Mouse (Mus musculus): ENCODE results near the gene Tns2. TPM values are rescaled to one million over a fixed set of nuclear protein-coding genes. Genes with fewer than 3 reads are reported as not detected.

Tns2 gene
- polyA plus RNA-seq, 2 experiments = 66.3 to 114 TPM

GRCm38 (mm10) chr15:102103371-102103946 is 3.2 kb downstream of the Tns2 start:
- peak overlapping the region; percentile 64 for H3K9ac ChIP-seq (ENCODE audit: low read depth, low read length, severe bottlenecking)
- no peaks in the 10 kb centered on the region for H3K9me3 ChIP-seq (ENCODE audit: control insufficient read depth, low read length)
- H3K4me1 ChIP-seq (ENCODE audit: control insufficient read depth, insufficient read depth, low read length) = peaks cover 66% of the 10 kb centered on the region
- ATAC-seq (ENCODE audit: low FRiP score, low read depth) (no peak), DNase-seq (ENCODE audit: low spot score) (peak; percentile 39)
- WGBS = 5% methylated on average over 13 of the region's 14 CpGs
- TF ChIP-seq POLR2A (IDR thresholded peaks at IDR 0.05; ENCODE audit: borderline replicate concordance, extremely low read depth, insufficient read depth, insufficient read length) = no peak
- no peaks in the 10 kb centered on the region for H3K27me3 ChIP-seq (ENCODE audit: control insufficient read depth, insufficient read depth, low read length)
- H3K4me2 ChIP-seq (replicated peaks; ENCODE audit: low read depth, low read length, severe bottlenecking) = peak overlapping the region; percentile 78
- H3K27ac ChIP-seq (replicated peaks; ENCODE audit: low read depth, low read length) = peak overlapping the region; percentile 97
- H3K4me3 ChIP-seq (replicated peaks; ENCODE audit: low read length) = peak overlapping the region; percentile 59
- H3K36me3 ChIP-seq (ENCODE audit: control insufficient read depth, insufficient read depth, low read length) = peaks cover 28% of the 10 kb centered on the region

DNA sequence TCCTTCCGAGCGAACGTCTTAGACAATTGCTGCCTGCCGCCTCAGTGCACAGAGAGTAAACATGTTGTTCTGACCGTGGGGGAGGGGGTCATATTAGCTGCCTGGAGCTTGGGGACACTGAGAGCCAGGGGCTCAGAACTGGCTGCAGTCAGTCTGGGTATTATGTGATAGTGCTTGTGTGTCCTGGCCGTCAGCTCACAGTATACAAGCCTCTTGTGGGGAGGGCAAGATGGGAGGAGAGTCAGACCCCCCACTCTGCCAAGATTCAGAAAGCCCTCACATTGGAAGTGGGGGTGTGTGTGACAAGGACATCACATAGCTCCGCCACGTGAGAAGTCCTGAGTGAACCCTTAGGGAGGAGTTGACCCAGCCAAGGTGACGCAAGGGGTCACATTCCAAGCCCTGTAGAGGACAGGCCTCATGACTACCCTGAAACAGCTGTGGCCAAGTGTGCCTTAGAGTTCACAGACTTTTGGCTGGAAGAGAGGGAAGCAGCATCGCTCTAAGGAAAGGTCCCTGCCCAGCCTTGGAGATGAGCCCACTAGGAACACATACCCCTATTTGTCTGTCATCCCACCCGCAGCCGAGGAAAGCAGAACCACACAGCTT is 3.8 kb downstream of the Tns2 start:
- TF ChIP-seq POLR2A (IDR thresholded peaks at IDR 0.05; ENCODE audit: borderline replicate concordance, extremely low read depth, insufficient read depth, insufficient read length) = no peak
- H3K27me3 ChIP-seq (ENCODE audit: control insufficient read depth, insufficient read depth, low read length) = no peaks in the 10 kb centered on the region
- ATAC-seq (ENCODE audit: low FRiP score, low read depth) (no peak), DNase-seq (ENCODE audit: low spot score) (no peak)
- H3K27ac ChIP-seq (replicated peaks; ENCODE audit: low read depth, low read length) = peak overlapping the region; percentile 97
- peak overlapping the region; percentile 59 for H3K4me3 ChIP-seq (replicated peaks; ENCODE audit: low read length)
- no peaks in the 10 kb centered on the region for H3K9me3 ChIP-seq (ENCODE audit: control insufficient read depth, low read length)
- 24% methylated on average over 12 of the region's 12 CpGs for WGBS
- peak overlapping the region; percentile 64 for H3K9ac ChIP-seq (ENCODE audit: low read depth, low read length, severe bottlenecking)
- peak overlapping the region; percentile 78 for H3K4me2 ChIP-seq (replicated peaks; ENCODE audit: low read depth, low read length, severe bottlenecking)
- peaks cover 66% of the 10 kb centered on the region for H3K4me1 ChIP-seq (ENCODE audit: control insufficient read depth, insufficient read depth, low read length)
- H3K36me3 ChIP-seq (ENCODE audit: control insufficient read depth, insufficient read depth, low read length) = peaks cover 34% of the 10 kb centered on the region

DNA sequence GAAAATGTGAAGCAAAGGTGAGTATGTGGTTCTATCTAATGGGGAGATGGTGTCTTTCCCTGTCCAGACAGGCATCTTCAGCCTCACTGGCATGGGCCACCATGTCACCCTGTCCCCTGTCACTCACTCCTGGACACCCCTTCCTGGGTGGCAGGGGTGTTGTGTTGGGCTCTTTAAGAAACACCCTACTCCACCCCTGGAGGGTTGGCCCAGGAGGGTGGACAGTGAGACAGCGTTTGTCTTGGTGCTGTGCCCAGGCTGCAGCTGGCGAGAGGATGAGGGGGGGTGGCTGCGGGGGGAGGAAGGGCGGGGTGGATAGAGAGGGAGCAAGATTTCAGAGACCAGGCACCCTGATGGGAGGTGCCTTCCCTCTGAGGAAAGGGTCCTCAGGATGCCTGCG is 5.1 kb downstream of the Tns2 start:
- Histone ChIP-seq H3K4me2 (replicated peaks; ENCODE audit: low read depth, low read length, severe bottlenecking) (peak overlapping the region; percentile 78), H3K4me3 (replicated peaks; ENCODE audit: low read length) (peak overlapping the region; percentile 33), H3K4me1 (ENCODE audit: control insufficient read depth, insufficient read depth, low read length) (peaks cover 63% of the 10 kb centered on the region), H3K27ac (replicated peaks; ENCODE audit: low read depth, low read length) (peak overlapping the region; percentile 73), H3K36me3 (ENCODE audit: control insufficient read depth, insufficient read depth, low read length) (peaks cover 47% of the 10 kb centered on the region), H3K9me3 (ENCODE audit: control insufficient read depth, low read length) (no peaks in the 10 kb centered on the region), H3K9ac (ENCODE audit: low read depth, low read length, severe bottlenecking) (no peak overlapping the region), H3K27me3 (ENCODE audit: control insufficient read depth, insufficient read depth, low read length) (no peaks in the 10 kb centered on the region)
- DNase-seq (ENCODE audit: low spot score) = no peak
- 57% methylated on average over 5 of the region's 5 CpGs for WGBS
- no peak for TF ChIP-seq POLR2A (IDR thresholded peaks at IDR 0.05; ENCODE audit: borderline replicate concordance, extremely low read depth, insufficient read depth, insufficient read length)
- ATAC-seq (ENCODE audit: low FRiP score, low read depth) = no peak

DNA sequence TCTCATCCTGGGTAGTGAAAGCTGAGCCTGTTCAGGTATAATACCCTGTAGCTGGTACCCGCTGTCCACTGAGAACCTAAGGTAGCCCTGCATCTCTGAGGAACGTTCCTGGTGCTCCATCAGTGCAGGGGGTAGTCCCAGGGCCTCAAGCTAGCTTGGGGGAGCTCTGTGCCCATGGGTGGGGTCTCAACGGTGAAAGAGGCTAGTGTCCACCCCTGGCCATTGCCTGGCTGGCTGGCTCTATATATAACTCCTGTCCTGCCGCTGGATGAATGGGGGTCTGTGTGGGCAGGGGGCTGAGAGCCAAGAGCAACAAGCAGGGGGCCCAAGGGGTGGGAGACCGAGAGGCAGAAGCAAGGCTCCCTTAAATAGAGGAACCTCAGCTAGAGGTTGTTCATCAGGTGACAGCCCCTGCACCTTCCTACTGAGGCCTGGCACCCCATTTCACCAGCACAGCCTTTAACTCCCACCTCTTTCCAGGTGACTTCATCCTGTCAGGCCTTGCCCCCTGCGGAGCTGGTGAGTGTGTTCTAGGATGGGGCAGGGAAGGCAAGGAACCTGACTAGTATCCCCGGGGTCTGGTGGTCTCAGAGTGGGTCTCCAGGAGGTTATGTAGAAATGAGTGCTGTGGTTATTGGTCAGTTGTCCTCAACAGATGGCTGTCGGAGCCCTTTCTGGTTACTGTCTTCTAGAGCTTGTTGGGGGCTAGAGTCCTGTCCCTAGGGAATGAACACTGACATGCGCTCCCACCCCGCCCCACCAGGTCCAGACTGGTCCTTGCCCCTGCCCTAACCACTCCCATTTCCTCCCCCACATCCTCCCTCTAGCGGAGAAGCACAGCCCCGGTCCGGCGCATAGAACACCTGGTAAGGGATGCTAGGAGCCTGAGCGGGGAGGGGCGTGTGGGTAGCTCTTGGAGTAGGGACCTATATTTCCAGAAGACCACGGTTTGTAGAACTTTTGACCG is 5.8 kb downstream of the Tns2 start:
- TF ChIP-seq POLR2A (IDR thresholded peaks at IDR 0.05; ENCODE audit: borderline replicate concordance, extremely low read depth, insufficient read depth, insufficient read length) = no peak
- Histone ChIP-seq H3K9me3 (ENCODE audit: control insufficient read depth, low read length) (no peaks in the 10 kb centered on the region), H3K9ac (ENCODE audit: low read depth, low read length, severe bottlenecking) (peak overlapping the region; percentile 31; the same call in 1 of the 2 replicates), H3K27me3 (ENCODE audit: control insufficient read depth, insufficient read depth, low read length) (no peaks in the 10 kb centered on the region), H3K36me3 (ENCODE audit: control insufficient read depth, insufficient read depth, low read length) (peaks cover 54% of the 10 kb centered on the region), H3K4me1 (ENCODE audit: control insufficient read depth, insufficient read depth, low read length) (peaks cover 60% of the 10 kb centered on the region), H3K4me3 (replicated peaks; ENCODE audit: low read length) (peak overlapping the region; percentile 33), H3K4me2 (replicated peaks; ENCODE audit: low read depth, low read length, severe bottlenecking) (peak overlapping the region; percentile 78), H3K27ac (replicated peaks; ENCODE audit: low read depth, low read length) (peak overlapping the region; percentile 74)
- DNase-seq (ENCODE audit: low spot score) = peak; percentile 34
- 25% methylated on average over 18 of the region's 18 CpGs for WGBS
- peak; percentile 10; the same call in 1 of the 2 replicates for ATAC-seq (ENCODE audit: low FRiP score, low read depth)
